Mouse (Mus musculus) MEL (cell line): ENCODE results near the gene Arhgap21. TPM values are rescaled to one million over a fixed set of nuclear protein-coding genes. Genes with fewer than 3 reads are reported as not detected.

ENCODE experiments used
- DNase-seq: peaks from one replicate; pipeline ENCODE4 v3.0.0; 2011; ENCODE audit warnings: low read depth, low spot score
- H3K27ac ChIP-seq: 2 replicates; pipeline ENCODE4 v1.5.1; 2012; ENCODE audit warnings: low read depth, mild to moderate bottlenecking, control low read depth, low read length, moderate library complexity; ENCODE audit not compliant: control insufficient read depth
- H3K27me3 ChIP-seq, 2 experiments: fragments of 150-350 bp in 1 of 2; sonication (generic) in 1 of 2; 2 replicates each; pipeline ENCODE4 v1.6.1; 2012; ENCODE audit warnings: low read length in 2 of 2, mild to moderate bottlenecking in 2 of 2, improper control_type of control experiment in 1 of 2, moderate library complexity in 1 of 2; ENCODE audit not compliant: insufficient read depth in 2 of 2, control insufficient read depth in 1 of 2
- H3K36me3 ChIP-seq, 2 experiments: 2 replicates each; pipeline ENCODE4 v1.6.1; 2012 to 2014; ENCODE audit warnings: low read length in 2 of 2, improper control_type of control experiment in 1 of 2, inconsistent platforms in 1 of 2, mild to moderate bottlenecking in 1 of 2; ENCODE audit not compliant: insufficient read depth in 2 of 2, control insufficient read depth in 1 of 2
- H3K4me1 ChIP-seq, 2 experiments: fragments of 150-350 bp in 1 of 2; sonication (generic) in 1 of 2; 2 replicates each; pipeline ENCODE4 v1.6.1; 2012; ENCODE audit warnings: low read length in 2 of 2, improper control_type of control experiment in 1 of 2, mild to moderate bottlenecking in 1 of 2; ENCODE audit not compliant: insufficient read depth in 2 of 2, control insufficient read depth in 1 of 2
- H3K4me3 ChIP-seq, 2 experiments: fragments of 150-350 bp in 1 of 2; sonication (generic) in 1 of 2; 2 replicates each; pipeline ENCODE4 v1.5.1; 2012; ENCODE audit warnings: low read depth in 2 of 2, low read length in 2 of 2, mild to moderate bottlenecking in 2 of 2, moderate library complexity in 2 of 2, control low read depth in 1 of 2, improper control_type of control experiment in 1 of 2; ENCODE audit not compliant: control insufficient read depth in 1 of 2, insufficient read depth in 1 of 2
- H3K79me2 ChIP-seq: 2 replicates; pipeline ENCODE4 v1.6.1; 2012; ENCODE audit warnings: mild to moderate bottlenecking, low read length, moderate library complexity; ENCODE audit not compliant: control insufficient read depth, poor library complexity, insufficient read depth
- H3K9ac ChIP-seq: 2 replicates; pipeline ENCODE4 v1.6.1; 2012; ENCODE audit warnings: low read depth, mild to moderate bottlenecking, control low read depth, low read length, moderate library complexity; ENCODE audit not compliant: control insufficient read depth, poor library complexity, severe bottlenecking
- H3K9me3 ChIP-seq: fragments of 150-350 bp; sonication (generic); replicated peaks from 2 replicates; pipeline ENCODE4 v1.6.1; 2012; ENCODE audit warnings: mild to moderate bottlenecking, low read length, improper control_type of control experiment, moderate library complexity; ENCODE audit not compliant: insufficient read depth
- CTCF ChIP-seq, 3 experiments: IDR thresholded peaks in 2 of 3; conservative IDR thresholded peaks in 1 of 3; 2 replicates each; pipeline ENCODE4 v1.5.1; 2011 to 2012; ENCODE audit warnings: low read length in 3 of 3, low read depth in 2 of 3, mild to moderate bottlenecking in 2 of 3, improper control_type of control experiment in 1 of 3, inconsistent platforms in 1 of 3, mixed read lengths in 1 of 3, moderate library complexity in 1 of 3; ENCODE audit not compliant: control insufficient read depth in 1 of 3, insufficient read depth in 1 of 3, poor library complexity in 1 of 3, severe bottlenecking in 1 of 3
- ELF1 ChIP-seq: IDR thresholded peaks from 2 replicates; pipeline ENCODE4 v1.6.1; 2014; ENCODE audit warnings: low read depth, mild to moderate bottlenecking, inconsistent platforms, low read length, improper control_type of control experiment, moderate library complexity
- EP300 ChIP-seq, 2 experiments: IDR thresholded peaks; 2 replicates each; pipeline ENCODE4 v1.6.1; 2011; ENCODE audit warnings: improper control_type of control experiment in 2 of 2, low read length in 2 of 2, low read depth in 1 of 2, mild to moderate bottlenecking in 1 of 2
- ETS1 ChIP-seq: IDR thresholded peaks from 2 replicates; pipeline ENCODE4 v1.6.1; 2012; ENCODE audit warnings: low read depth, mild to moderate bottlenecking, inconsistent platforms, low read length, improper control_type of control experiment, moderate library complexity
- KAT2A ChIP-seq: conservative IDR thresholded peaks from 2 replicates; pipeline ENCODE4 v1.6.1; 2012; ENCODE audit warnings: low read depth, low read length, improper control_type of control experiment, inconsistent platforms
- MYB ChIP-seq: IDR thresholded peaks from 2 replicates; pipeline ENCODE4 v1.6.1; 2011; ENCODE audit warnings: mild to moderate bottlenecking, low read depth, low read length, improper control_type of control experiment
- NELFE ChIP-seq: IDR thresholded peaks from 2 replicates; pipeline ENCODE4 v1.6.1; 2011; ENCODE audit warnings: low read depth, low read length, improper control_type of control experiment
- NRF1 ChIP-seq: IDR thresholded peaks from 2 replicates; pipeline ENCODE4 v1.6.1; 2014; ENCODE audit warnings: low read depth, mild to moderate bottlenecking, inconsistent platforms, low read length, improper control_type of control experiment, moderate library complexity; ENCODE audit not compliant: poor library complexity, insufficient read depth, severe bottlenecking
- POLR2A ChIP-seq, 2 experiments: IDR thresholded peaks; 2 replicates each; pipeline ENCODE4 v1.6.1; 2011 to 2012; ENCODE audit warnings: low read length in 2 of 2, mild to moderate bottlenecking in 2 of 2, control low read depth in 1 of 2, improper control_type of control experiment in 1 of 2, low read depth in 1 of 2, moderate library complexity in 1 of 2; ENCODE audit not compliant: control insufficient read depth in 1 of 2, insufficient read depth in 1 of 2, poor library complexity in 1 of 2
- POLR2AphosphoS2 ChIP-seq: IDR thresholded peaks from 2 replicates; pipeline ENCODE4 v1.6.1; 2011; ENCODE audit warnings: low read length, improper control_type of control experiment
- POLR2AphosphoS5 ChIP-seq: IDR thresholded peaks from 2 replicates; pipeline ENCODE4 v1.6.1; 2012; ENCODE audit warnings: low read depth, borderline replicate concordance, mild to moderate bottlenecking, inconsistent platforms, low read length, moderate library complexity, mixed read lengths
- SMC3 ChIP-seq: IDR thresholded peaks from 2 replicates; pipeline ENCODE4 v1.6.1; 2011; ENCODE audit warnings: low read depth, low read length, improper control_type of control experiment
- UBTF ChIP-seq: IDR thresholded peaks from 2 replicates; pipeline ENCODE4 v1.6.1; 2012; ENCODE audit warnings: low read depth, mild to moderate bottlenecking, inconsistent platforms, low read length, improper control_type of control experiment, moderate library complexity, borderline replicate concordance; ENCODE audit not compliant: insufficient read depth
- USF1 ChIP-seq: IDR thresholded peaks from 2 replicates; pipeline ENCODE4 v1.6.1; 2014; ENCODE audit warnings: low read depth, mild to moderate bottlenecking, inconsistent platforms, low read length, improper control_type of control experiment, moderate library complexity
- USF2 ChIP-seq, 2 experiments: IDR thresholded peaks; 2 replicates each; pipeline ENCODE4 v1.6.1; 2011 to 2012; ENCODE audit warnings: improper control_type of control experiment in 2 of 2, low read length in 2 of 2, borderline replicate concordance in 1 of 2, inconsistent platforms in 1 of 2, low read depth in 1 of 2, mild to moderate bottlenecking in 1 of 2; ENCODE audit not compliant: insufficient read depth in 1 of 2
- ZNF384 ChIP-seq: IDR thresholded peaks from 2 replicates; pipeline ENCODE4 v1.6.1; 2012; ENCODE audit warnings: low read depth, mild to moderate bottlenecking, inconsistent platforms, low read length, improper control_type of control experiment
- polyA plus RNA-seq, 2 experiments: library from polyadenylated mRNA; stranded (reverse) in 1 of 2; unstranded in 1 of 2; fragments of >175 nt in 1 of 2; fragments of >200 nt in 1 of 2; gene quantifications; 2 replicates each; pipeline versions ENCODE4 v1.2.1 to v1.2.4; 2012; ENCODE audit warnings: low replicate concordance in 2 of 2, low read depth in 1 of 2; ENCODE audit not compliant: insufficient read length in 2 of 2, insufficient read depth in 1 of 2, missing spikeins in 1 of 2
- total RNA-seq: library from RNA; depleted of rRNA; stranded (reverse); fragments of 300-350 nt; gene quantifications from 2 replicates; pipeline ENCODE4 v1.2.3, GENCODE M21; 2012

Gene Arhgap21
- total and polyA plus RNA-seq, 3 experiments = 12.4 to 104 (median 30.6) TPM

- peaks cover 0 to 5% of the 10 kb centered on the region in 2 experiments; a peak in 2 of 4 replicates for H3K36me3 ChIP-seq
- DNase-seq = no peak
- TF ChIP-seq POLR2AphosphoS2 = no peak
Measured at GRCm38 (mm10) chr2:20914531-20915320, 54.0 kb downstream of the Arhgap21 start.

GRCm38 (mm10) chr2:20913019-20913415 lies 55.7 kb downstream of the Arhgap21 start:
- H3K36me3 ChIP-seq = peaks cover 0 to 5% of the 10 kb centered on the region in 2 experiments; a peak in 2 of 4 replicates
- no peak overlapping the region for H3K4me3 ChIP-seq
- no peaks in the 10 kb centered on the region for H3K4me1 ChIP-seq
- DNase-seq = no peak
- no peak overlapping the region for H3K27ac ChIP-seq
- H3K79me2 ChIP-seq = peaks cover 2% of the 10 kb centered on the region; the same call in 1 of the 2 replicates
- H3K27me3 ChIP-seq = no peaks in the 10 kb centered on the region
- H3K9ac ChIP-seq = no peak overlapping the region
- no peak for TF ChIP-seq NELFE
- H3K9me3 ChIP-seq = no peaks in the 10 kb centered on the region

More at GRCm38 (mm10) chr2:20914531-20915320, 54.0 kb downstream of the Arhgap21 start:
- no peaks in the 10 kb centered on the region for H3K9me3 ChIP-seq
- no peak overlapping the region for H3K27ac ChIP-seq
- no peaks in the 10 kb centered on the region for H3K4me1 ChIP-seq
- no peaks in the 10 kb centered on the region for H3K27me3 ChIP-seq
- peaks cover 4% of the 10 kb centered on the region; the same call in 1 of the 2 replicates for H3K79me2 ChIP-seq
- no peak overlapping the region for H3K9ac ChIP-seq
- no peak overlapping the region for H3K4me3 ChIP-seq

GRCm38 (mm10) chr2:20912348-20913018 lies 56.2 kb downstream of the Arhgap21 start:
- Histone ChIP-seq H3K4me1 (no peaks in the 10 kb centered on the region), H3K9ac (no peak overlapping the region), H3K27me3 (no peaks in the 10 kb centered on the region), H3K27ac (no peak overlapping the region), H3K79me2 (peaks cover 2% of the 10 kb centered on the region; the same call in 1 of the 2 replicates), H3K9me3 (no peaks in the 10 kb centered on the region), H3K36me3 (peaks cover 0 to 5% of the 10 kb centered on the region in 2 experiments; a peak in 2 of 4 replicates), H3K4me3 (no peak overlapping the region)
- DNase-seq = no peak
- no peak for TF ChIP-seq KAT2A
- TF ChIP-seq USF2 (IDR thresholded peaks at IDR 0.05; ENCODE audit: borderline replicate concordance in 1 of 2, insufficient read depth in 1 of 2, low read depth in 1 of 2, low read length in 2 of 2) = no peak
- no peak for TF ChIP-seq NELFE
- TF ChIP-seq SMC3 = no peak
- no peak for TF ChIP-seq MYB
- no peak for TF ChIP-seq CTCF (IDR thresholded peaks at IDR 0.05 in 2 of 3, conservative IDR thresholded peaks at IDR 0.05 in 1 of 3; ENCODE audit: control insufficient read depth in 1 of 3, insufficient read depth in 1 of 3, low read depth in 2 of 3, low read length in 3 of 3, poor library complexity in 1 of 3, severe bottlenecking in 1 of 3)
- no peak for TF ChIP-seq UBTF
- no peak for TF ChIP-seq USF1
- no peak for TF ChIP-seq ZNF384
- TF ChIP-seq POLR2AphosphoS5 = no peak
- TF ChIP-seq NRF1 = no peak
- no peak for TF ChIP-seq POLR2A (IDR thresholded peaks at IDR 0.05; ENCODE audit: control insufficient read depth in 1 of 2, insufficient read depth in 1 of 2, low read depth in 1 of 2, low read length in 2 of 2, poor library complexity in 1 of 2)
- TF ChIP-seq ELF1 = no peak
- TF ChIP-seq EP300 (IDR thresholded peaks at IDR 0.05; ENCODE audit: low read depth in 1 of 2, low read length in 2 of 2) = no peak
- TF ChIP-seq ETS1 = no peak
